Mouse (Mus musculus): ENCODE measurements around the gene Fgfrl1.
"Not testable (repeated sequence)": the region's sequence is repeated elsewhere in the genome, so short reads cannot be mapped to it uniquely, and the experiment has no call there.

Fgfrl1 gene

DNA sequence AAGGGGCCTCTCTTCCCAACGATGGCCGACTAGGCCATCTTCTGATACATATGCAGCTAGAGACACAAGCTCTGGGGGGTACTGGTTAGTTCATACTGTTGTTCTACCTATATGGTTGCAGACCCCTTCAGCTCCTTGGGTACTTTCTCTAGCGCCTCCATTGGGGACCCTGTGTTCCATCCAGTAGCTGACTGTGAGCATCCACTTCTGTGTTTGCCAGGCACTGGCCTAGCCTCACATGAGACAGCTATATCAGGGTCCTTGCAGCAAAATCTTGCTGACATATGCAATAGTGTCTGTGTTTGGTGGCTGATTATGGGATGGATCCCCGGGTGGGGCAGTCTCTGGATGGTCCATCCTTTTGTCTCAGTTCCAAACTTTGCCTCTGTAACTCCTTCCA is 59.1 kb downstream of the Fgfrl1 start:
- DNase-seq (ENCODE audit: low read depth), result not testable (repeated sequence)

All from naive thymus-derived CD4-positive, alpha-beta T cell, adult 2 months (primary cell).